Mouse (Mus musculus) urinary bladder, postnatal 14 days (tissue): ENCODE measurements around the gene Map6.

Experiments
- DNase-seq: peaks from one replicate; pipeline ENCODE4 v3.0.0; 2021; ENCODE audit warnings: low spot score

Map6 gene

DNA sequence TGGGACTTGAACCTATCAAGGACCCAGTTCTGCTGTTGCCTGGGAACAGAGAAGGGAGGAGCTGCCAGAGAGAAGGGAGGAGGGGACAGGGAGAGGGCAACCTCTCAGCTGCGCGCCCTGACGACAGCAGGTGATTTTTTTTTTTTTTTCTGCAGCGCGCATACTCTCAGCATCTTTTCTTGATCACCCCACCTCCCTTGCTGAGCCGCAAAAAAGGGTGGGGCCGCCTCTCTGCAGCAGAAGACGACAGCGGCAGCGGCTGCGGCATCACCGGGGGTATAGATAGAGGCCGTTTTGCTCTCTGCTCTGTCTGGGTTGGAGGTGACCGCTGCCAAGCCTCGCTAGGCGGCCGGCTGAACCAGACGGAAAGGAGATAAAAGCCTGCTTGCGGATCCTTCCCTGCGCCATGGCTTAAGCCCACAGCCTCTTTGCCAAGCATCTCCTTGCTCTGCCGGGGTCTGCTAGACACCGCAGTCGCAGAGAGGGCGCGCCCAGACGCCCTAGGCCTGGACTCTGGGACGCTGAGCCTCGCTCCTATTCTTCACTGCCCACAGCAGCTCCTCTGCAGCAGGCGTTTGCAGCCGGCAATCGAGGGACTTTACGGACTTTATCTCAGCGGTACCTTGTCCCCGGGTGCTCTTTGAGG lies at the start of gene Map6:
Gene Map6, plus strand, starts transcription at position 197 of the 646 bp plus-strand sequence.
- no peak for DNase-seq

DNA sequence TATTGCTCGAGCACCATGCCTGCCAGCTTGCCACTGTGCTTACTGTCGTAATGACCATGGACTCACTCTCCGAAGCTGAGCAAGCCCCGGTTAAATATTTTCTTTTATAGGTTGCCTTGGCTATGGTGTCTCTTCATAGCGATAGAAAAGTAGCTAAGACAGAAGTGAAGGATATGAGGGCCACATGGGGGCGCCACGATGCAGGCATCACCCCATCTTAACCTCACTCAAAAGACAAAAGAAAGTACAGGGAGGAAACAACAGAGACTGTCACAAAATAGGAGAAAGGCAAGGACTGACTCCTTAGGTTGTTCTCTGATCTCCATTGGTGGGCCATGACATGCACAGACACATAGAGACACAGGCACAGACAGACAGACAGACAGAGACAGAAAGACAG lies 43.0 kb upstream of the Map6 start:
- no peak for DNase-seq

DNA sequence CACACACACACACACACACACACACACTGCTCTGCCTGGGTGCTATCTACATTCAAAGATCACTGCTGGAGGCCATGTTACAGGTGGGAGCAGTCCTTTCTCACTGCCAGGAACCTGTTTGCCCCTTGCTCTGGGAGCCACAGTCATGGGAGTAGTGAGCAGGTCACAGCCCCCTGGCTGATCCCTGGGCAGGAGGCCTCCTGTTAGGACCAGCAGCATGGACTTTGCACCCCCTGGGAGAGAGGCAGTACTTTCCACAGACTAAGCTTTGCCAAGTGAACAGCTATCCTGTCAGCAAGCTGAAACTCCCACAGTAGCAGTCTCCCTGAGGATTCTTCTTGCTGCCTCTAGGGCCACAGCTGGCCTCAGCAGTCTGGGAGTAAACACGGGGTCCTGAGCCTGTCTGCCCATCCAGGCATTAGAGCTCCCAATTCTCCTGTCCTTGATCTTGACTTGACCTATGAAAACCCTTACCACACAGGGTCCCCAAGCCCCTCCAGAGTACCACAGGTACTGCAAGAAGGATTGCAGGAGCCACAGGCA lies 42.5 kb upstream of the Map6 start:
- no peak for DNase-seq

DNA sequence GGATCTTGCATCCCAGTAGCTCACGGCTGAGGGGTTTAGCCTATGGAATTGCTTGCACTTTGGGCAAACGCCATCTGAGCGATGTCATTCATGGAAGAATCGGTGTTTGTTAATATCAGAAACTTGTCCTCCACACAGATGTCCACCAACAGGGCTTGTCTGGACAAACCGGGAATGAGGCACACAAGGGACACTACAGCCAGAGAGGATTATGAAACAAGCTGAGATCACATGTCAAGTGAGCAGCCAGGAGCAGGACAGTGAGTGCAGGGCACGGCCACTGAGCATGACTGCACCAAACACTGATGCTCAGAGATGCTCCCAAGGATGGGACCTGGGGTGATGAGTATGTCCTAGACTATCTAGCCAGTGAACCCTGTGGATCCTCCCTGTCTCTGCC lies 41.8 kb upstream of the Map6 start:
- DNase-seq, result no peak

DNA sequence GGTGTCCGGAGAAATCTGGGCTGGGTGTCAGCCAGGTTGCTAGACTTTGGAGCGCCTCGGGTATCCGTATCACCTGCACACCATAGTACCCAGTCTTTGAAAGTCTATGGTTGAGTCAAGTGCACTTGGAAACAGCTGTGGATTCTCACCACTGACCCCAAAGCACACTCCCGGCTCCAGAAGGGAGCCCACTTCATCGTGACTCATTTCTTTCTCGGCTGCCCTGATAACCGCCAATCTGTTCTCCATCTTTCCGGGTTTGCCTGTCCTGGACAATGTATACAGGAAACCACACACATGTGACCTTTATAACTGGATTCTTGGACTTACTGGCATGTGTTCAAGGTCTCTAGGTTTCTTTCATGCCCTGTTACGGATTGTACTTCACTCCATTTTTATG lies 40.6 kb upstream of the Map6 start:
- no peak for DNase-seq

DNA sequence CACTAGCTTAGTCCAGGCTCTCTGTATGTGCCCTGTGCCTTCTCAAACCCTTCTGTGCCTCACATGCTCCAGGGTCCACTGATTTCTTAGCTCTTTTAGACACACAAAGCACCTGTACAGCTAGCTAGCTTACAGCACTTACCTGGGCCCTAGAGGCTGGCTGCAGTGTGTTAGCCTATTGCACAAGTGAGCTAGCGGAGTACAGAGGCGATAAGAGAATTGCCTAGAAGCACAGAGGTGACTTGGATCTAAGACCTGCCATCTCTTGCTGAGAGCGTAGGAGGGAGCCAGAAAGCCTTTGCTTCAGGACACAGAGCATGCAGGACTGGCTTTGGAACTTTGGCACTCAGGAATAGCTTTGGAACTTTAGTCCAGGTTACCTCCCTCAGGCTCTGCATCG lies 40.0 kb upstream of the Map6 start:
- DNase-seq, result no peak

DNA sequence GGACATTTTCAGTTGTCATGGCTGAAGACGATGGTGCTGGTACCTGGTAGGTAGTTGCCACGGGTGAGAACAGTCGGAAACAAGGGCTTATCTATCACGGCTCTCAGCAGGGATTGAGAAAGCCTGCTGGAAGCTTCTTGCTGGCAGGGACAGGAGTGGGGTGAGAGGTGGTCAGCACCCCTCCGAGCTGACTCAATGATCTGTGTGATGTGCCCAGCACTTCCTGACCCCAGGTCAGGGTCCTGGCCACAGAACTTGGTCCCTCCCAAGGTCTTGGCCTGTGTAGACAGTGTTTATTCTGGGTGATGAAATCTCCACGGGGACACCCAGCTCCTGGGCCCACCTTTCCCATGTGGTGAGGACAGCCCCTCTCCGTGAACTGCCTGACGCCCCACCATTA lies 38.4 kb upstream of the Map6 start:
- no peak for DNase-seq

DNA sequence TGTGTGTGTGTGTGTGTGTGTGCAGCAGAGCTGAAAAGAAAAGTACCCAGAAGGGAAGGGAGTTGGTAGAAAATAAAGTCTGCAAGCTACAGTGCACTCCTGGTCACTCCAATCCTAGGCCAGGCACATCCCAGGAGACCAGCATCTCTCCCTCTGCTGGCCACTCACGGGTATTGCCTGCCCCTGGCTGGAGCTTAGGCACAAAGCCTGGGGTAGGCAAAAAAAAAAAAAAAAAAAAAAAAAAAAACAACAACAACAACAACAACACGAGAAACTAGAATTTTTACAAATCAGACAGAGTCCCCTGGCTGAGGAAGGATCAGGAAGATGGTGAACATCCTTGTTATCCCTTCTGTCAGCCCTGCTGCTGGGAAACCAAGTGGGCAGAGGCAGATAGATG lies 37.8 kb upstream of the Map6 start:
- peak; percentile 46 for DNase-seq

DNA sequence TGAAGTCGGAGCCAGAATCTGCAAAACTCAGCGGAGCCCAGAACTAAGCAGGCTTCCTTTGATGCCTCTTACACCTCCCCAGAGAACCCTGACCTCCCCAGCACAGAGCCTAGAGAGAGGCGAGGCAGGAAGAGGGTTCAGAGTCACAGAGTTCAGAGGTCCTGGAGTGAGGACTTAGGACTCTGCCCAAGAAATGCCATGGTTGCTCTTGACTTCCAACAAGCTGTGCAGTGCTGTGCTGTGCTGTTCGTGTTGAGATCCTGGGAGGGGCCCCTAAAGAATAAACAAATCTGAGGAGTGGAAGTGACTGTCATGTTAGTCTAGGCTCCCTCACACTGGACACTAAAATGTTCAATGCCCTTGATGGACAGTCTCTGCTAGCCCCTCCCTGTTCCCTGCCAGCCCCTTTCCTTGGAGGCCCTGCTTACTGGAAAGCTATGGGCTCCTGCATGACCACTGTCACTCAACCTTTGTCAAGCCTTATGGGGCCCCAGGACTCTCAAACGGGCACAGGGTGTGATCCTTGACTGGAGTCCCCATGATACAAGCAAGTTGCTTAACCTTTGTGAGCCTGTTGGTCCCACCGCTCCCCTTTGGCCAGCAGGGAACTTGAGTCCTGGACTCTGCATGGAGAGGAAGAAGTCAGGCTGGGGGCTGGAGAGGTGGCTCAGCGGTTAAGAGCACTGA lies 37.0 kb upstream of the Map6 start:
- DNase-seq, result no peak

DNA sequence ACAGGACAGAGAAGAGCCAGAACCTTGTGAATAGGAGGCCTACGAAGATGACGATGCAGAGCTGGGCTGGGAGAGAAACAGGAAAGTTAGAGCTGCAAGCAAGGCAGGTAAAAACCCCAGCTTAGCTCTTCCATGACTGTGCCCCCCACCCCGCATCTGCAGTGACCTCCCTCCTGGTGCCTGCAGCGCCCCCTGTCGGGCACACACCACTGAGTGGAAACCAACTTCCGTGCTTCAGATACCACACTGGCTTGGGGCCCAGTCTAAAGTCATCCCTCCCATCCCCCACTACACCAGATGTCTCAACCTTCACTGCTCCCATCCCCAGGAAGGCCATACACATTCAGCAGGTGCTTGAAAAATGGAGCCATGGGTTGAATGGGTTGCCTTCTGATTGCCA lies 34.7 kb upstream of the Map6 start:
- DNase-seq, result no peak

DNA sequence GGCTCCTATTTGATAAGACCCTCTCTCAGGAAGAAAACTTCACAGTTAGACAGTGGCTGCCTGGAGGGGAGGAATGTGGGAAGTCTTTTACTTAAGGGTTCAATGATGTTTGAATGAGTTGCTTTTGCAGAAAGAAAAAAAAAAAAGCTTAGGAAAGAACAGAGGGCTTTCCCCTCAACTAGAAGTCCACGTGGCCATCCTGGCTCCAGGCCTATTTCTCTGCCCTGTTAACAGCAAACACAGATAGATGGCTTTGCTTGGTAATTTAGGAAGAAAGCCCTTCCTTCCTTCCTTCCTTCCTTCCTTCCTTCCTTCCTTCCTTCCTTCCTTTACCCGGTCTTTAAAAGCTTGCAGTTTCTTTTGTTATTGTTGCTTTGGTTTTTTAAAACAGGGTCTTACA lies 32.3 kb upstream of the Map6 start:
- no peak for DNase-seq

DNA sequence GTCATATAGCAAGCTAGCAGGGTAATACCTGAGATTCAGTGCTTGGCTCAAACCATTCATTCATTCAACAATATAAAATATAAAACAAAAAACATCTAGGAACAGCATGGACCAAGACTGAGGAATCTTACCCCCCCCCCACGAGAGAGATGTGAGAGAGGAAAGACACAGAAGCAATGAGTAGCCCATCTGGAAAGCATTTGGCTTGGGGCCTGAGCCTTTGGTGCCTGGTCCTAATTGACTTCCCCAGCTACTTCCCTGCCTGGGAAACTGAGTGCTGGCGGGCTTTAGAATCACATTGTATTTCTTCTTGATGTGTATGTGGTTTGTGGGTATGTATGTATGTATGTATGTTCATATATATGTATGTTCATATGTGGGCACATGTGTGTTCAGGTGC lies 31.6 kb upstream of the Map6 start:
- no peak for DNase-seq

DNA sequence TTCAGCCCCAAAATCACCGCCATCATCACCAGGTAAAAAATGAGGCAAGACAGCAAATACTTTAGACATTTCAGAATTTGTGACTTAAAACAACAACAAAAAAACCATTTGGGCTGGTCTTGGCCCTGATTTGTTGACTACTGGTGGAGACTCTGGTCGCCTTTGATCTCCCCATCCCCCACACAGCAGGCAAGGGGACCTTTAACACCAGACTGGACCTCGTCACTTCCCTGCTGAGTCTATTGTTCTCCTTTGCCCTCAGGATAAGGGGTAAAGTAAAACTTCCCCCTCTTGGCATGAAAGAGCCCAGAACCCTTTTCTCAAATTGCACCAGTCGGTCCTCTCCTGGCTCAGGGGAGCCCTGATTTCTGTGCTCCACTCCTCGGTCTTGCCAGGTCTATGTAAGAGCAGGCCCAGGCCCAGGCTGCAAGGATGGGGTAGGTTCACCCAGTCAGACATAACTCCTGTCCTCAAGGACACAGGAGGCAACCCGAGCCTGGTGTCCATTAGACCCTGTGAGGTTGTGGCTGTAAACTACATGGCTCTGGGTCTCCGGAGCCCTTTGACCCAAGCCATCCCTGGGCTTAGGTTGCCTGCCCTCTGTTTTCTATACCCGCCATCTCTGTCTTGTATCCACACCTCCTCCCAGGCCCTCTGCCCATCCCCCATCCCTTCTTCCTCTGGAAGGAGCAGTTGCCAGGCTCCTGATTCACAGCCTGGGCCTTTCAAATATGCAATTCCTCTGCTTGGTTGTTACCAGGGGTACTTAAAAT lies 30.2 kb upstream of the Map6 start:
- no peak for DNase-seq

DNA sequence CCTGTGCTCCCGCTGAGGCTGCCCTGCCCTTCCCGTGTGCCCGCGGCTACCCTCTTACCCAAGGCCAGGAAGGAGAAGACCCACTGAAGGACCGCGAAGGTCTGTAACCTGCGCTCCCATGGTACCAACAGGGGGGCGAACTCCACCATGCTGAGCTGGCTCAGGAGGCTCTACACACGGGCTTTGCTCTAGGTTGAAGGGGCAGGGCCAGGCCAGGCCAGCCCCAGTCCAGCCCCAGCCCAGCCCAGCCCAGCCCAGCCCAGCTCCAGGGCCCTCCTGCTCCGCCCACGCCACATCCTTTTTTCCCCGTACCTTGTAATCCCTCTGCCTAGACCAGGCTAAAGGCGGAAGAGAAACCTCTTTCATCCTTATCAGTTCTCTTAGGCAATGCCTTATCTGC lies 28.8 kb upstream of the Map6 start, which contains the start of gene Mogat2:
Gene Mogat2, minus strand, starts transcription at position 203 of the 400 bp plus-strand sequence.
- DNase-seq, result peak; percentile 36

DNA sequence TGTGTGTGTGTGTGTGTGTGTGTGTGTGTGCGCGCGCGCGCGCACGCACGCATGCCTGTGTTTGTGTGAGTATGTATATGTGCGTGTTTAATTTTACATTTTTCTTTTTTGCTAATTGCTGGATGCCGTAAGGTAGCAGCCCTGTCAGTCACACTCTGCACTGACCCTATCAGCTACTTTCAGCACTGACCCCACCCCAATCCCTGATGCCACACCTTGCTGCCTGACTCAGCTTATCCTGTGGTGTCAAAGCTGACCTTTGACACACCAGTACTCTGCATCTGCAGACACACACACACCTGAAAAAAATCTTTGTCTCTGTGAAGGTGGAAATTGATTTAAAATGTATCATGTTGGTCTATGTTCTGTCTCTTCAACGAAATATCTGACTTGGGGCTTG lies 25.1 kb upstream of the Map6 start:
- no peak for DNase-seq

DNA sequence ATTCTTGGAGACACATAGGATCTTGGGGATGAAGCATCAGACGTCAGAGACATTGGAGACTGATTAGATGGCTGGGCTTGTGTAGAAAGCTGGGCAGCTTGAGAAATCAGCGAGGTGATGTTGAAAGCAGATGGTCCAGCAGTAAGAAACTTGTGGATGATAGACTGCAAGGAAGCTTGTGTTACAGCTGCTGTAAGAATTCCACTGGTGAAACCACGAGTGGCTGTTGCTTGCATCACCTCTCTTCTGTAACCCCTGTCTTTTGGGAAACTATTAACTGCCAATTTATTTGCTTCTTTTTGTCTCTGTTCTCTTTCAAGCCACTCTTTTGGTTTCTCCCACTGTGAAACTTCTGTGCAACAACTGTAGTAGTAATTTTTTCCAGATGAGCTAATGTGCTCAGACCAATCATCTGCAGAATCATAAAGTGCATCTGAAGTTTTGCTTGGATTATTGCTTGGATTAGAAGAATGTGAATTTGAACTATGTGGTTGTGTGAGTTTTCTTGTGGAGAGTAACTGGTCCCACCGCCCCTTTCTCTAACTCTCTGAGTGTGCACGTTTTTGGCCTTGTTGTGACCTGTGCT lies 19.0 kb upstream of the Map6 start:
- no peak for DNase-seq

DNA sequence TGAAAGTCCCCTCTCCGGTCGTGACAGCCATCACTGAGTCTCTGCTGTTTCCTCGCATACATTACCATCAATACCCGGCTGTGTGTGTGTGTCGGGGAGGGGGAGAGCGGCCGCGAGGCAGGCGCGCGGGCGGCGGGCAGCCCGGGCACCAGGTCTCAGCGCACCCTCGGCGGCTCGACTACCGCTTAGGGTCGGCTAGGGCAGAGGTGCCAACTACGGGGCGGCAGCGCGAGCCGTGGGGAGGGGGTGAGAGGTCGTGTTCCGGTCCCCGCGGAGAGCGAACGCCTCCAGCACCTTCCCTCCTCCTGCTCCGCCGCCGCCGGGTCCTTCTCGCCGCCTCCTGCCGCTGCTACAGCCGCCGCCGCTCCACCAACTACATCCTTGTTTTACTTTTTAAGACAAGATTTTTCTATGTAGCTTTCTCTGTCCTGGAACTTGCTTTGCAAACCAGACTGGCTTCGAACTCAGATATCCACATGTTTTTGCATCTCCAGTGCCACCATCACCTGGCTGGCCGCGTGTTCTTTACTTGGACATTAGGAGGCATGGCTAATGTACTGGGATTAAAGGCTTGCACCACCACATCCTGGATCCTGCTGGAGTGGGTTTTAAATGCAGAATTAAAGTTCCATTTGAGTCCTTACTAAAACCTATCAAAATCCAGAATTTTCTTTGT lies 18.2 kb upstream of the Map6 start:
- no peak for DNase-seq

DNA sequence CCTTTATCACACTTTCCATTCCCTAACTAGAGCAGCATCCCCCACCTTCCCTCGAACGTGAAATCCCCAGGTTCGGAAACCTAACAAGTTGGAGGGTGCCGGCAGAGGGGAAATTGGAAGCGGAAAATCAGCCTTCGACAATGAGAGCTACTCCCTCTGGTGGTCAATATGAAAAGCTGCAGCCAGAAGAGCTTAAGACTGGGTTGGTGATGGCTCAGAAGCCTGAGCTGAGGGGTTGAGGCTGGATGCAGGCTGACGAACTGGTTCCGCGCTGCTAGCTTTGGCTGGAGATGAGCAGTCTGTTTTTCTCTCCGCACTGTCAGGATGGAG lies 17.7 kb upstream of the Map6 start:
- DNase-seq, result peak; percentile 36

DNA sequence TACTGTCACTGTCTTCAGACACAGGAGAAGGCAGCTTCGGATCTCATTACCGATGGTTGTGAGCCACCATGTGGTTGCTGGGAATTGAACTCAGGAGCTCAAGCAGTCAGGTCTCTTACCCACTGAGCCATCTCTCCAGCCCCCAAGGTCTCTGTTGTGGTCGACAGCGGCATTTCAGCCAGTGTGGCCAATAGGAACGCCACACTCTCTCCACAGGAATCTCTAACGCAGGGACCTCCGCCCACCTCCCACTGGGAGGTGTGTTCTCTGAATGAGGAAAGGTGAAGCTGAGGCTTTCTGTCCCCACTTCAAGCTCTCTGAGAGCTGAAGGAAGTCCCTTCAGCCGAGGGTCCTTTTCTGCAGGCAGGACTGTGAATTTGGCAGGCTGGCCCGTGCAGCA lies 16.9 kb upstream of the Map6 start:
- DNase-seq, result no peak

DNA sequence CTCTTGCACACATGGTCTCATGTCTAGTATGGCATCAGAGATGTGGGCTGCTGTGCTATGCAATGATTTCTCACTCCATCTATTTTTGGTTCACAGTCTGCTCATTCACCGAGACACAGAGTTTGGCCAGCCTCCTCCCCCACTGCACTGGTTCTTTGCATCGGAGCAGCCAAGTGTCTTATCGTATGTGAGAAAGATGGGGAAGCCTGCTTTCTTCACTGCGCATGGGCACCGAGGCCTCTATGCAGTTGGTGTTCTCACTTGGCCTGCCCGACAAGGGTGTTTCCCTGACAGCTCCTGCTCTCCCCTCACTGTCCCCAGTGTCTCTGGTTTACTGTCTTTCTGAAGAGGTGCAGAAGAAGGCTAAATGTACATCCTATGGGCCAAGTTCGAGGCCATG lies 12.2 kb upstream of the Map6 start:
- DNase-seq, result no peak

DNA sequence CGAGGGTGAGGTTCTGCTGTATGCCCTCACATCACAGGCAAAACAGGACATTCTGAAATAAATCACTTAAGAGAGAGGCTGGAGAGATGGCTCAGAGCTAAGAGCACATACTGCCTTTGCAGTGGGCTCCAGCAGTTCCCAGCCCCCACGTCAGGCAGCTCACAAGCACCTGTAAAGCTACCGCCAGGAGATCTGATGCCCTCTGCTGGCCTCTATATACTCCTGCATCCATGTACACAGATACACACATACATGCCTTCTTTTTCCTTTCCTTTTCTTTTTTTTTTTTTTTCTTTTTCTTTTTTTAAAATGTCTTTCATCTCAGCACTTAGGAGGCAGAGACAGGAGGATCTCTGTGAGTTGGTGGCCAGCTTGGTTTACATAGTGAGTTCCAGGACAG lies 5.3 kb upstream of the Map6 start:
- no peak for DNase-seq

DNA sequence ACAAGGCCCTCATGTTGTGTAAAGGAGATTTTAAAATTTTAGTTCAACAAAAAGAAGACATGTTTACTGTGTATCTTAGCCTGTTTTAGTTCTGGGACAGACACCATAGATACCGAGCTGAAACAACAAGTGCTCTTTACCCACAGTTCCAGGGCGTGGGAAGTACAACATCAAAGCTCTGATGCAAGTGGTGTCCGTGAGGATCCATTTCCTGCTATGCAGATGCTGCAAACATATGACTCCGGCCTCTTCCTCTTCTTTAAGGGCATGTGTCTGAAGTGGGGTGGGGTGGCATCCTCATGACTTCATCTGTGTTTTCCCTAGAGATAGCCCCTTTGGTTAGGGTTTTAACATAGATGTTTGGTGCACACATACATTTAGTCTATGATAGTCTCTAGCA lies 3.7 kb upstream of the Map6 start:
- DNase-seq, result no peak
